Mouse (Mus musculus) neural tube, embryonic 10.5 days (tissue): ENCODE results near the gene C130026I21Rik.
"Not testable (repeated sequence)": the region's sequence is repeated elsewhere in the genome, so short reads cannot be mapped to it uniquely, and the experiment has no call there.

Experiments
- DNase-seq: peaks from one replicate; pipeline ENCODE4 v3.0.0-alpha.2; 2017; ENCODE audit warnings: low spot score; ENCODE audit errors: extremely low spot score

The C130026I21Rik gene

DNA sequence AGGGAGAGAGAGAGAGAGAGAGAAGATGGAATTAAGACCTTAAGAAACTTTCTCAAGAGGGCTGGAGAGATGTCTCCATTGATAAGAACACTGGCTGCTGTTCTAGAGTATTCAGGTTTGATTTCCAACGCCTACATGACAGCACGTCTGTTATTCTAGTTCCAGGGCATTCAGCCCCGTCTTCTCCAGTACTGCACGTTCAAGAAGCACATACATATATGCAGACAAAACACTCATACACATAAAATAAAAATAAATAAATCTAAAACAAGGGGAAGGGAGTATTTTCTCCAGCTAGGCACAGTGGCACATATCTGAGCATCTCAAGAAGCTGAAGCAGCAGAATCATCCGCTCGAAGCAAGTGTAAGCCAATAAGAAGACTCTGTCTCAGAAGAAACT is 234.6 kb downstream of the C130026I21Rik start:
- DNase-seq: not testable (repeated sequence)

- not testable (repeated sequence) for DNase-seq
These were observed 236.0 kb downstream of the C130026I21Rik start for GRCm38 (mm10) chr1:85034394-85034793.

GRCm38 (mm10) chr1:85033616-85034015 is 236.8 kb downstream of the C130026I21Rik start:
- DNase-seq: not testable (repeated sequence)

DNA sequence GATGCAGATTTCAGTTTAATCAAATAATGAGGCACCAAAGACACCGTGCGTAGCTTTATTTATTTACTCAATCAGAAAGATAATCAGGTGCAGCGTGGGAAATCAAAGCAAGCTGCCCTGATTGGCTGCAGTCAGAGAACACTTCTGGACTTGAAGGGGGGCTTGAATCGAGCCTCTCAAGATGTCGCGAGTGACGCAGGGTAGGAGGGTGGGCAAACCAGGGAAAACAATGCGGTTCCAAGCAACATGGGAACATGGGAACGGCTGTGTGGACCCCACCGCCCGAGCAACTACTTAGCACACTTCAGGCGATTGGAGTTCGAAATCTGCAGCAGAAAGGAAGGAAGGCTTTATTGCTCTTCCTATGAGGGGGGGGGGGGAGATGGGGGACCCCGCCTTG is 240.2 kb downstream of the C130026I21Rik start:
- not testable (repeated sequence) for DNase-seq

GRCm38 (mm10) chr1:85011933-85012332 is 258.4 kb downstream of the C130026I21Rik start:
- not testable (repeated sequence) for DNase-seq

GRCm38 (mm10) chr1:85010947-85011346 is 259.4 kb downstream of the C130026I21Rik start:
- DNase-seq: not testable (repeated sequence)

DNA sequence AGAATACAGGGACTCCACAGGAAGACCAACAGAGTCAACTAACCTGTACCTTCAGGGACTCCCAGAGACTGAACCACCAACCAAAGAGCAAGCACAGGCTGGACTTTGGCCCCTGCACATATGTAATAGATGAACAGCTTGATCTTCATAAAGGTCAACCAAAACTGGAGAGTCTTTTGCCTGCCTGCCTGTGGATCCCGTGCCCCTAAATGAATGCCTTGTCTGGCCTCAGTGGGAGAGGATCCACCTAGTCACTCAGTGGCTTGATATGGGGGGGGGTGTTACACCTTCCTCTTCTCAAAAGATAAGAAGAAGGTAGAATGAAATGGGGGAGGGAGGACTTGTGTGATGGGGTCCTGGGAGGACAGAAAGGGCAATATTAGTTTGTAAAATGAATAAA is 262.6 kb downstream of the C130026I21Rik start:
- DNase-seq: not testable (repeated sequence)

DNA sequence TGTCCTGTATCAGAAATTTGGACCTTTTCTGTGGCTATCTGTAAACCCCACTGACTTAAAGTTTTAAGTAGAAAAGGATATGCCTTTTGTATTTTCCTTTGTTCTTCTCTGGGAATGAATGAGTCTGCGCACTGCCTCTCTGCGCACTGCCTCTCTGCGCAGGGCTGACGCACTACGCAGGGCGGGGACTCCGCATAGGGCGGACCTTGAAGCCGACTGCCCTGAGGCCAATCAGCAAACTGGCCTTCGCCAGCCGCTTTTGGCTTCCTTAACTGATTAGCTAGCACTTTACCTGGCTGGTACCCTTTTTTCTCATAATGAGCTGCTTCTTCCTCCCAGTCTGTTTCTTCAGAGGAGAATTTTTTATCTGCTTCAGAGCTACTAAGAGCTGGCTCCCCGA is 271.1 kb downstream of the C130026I21Rik start:
- not testable (repeated sequence) for DNase-seq

DNA sequence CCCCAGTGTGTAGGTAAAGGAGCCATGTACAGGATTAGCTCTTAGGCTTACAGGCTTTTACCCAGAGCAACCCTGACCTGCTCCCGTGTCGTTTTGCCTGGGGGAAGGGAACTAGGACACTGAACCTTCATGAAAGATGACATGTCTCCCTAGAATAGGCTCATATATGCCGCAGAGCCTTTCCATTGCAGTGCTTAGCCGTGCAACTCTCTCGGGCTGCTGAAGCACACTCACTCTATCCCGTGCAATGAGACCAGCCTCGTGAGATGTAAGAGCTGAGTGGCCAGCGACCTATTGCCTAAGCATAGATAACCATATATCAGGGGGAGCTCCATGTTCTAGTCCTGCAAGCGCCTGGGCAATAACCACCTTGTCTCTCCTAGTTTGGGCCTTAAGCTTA is 274.1 kb downstream of the C130026I21Rik start:
- DNase-seq: not testable (repeated sequence)

DNA sequence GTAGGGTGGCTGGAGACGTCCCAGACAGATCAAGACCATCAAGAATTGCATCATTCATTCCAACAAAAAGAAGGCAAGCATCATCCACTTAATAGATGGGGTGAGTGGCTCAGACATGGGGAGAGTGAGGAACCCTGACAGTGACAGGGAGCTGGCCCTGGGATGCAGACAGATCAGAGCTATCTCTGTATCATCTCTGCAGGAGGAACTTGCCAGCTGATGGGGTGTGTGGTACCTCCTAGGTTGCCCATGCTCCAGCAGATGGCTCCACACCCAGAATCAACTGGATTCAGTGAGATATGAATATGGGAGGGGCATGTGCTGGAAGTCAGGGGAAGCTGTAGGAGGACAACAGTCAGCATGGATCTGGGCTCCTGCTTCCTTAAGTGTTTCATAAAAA is 275.9 kb downstream of the C130026I21Rik start:
- DNase-seq: not testable (repeated sequence)

GRCm38 (mm10) chr1:84993688-84994319 is 276.6 kb downstream of the C130026I21Rik start:
- not testable (repeated sequence) for DNase-seq

DNA sequence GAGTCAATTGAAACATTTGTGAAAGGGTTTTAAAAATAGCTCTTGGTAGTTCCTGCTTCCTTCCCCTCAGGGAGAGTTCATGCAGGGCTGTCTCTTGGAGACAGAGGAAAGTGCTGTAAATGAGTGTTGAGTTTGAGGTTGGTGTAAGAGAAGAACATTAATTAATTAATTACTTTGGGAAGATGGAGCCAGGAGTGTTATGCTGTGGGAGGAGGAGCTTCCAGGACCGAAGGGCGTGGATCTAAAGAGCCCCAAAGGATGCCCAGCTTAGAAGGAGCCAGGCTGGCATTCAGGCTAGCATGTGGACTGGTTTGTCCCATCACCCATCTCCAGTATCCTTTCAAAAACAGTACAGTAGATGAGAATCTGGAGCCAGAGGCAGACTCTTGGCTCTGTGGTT is 277.1 kb downstream of the C130026I21Rik start:
- not testable (repeated sequence) for DNase-seq

DNA sequence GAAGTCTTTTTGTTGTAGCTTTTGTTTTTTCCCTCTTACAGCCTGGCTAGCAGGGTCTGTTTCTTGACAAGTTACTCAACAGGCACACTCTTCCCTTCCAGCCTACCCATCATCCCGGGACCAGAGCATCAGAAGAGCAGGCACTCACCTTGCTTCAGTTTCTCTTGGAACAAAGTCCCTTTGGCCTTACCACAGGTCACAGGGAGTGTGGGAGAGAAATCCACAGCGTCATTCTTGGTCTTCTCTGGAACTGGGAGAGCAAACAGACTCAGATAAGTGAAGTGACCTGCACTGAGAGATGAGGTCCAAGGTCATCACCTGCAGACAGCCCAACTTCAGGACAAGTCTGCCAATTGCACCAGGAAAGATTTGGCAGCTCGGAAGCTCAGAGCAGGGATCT is 277.5 kb downstream of the C130026I21Rik start:
- not testable (repeated sequence) for DNase-seq

DNA sequence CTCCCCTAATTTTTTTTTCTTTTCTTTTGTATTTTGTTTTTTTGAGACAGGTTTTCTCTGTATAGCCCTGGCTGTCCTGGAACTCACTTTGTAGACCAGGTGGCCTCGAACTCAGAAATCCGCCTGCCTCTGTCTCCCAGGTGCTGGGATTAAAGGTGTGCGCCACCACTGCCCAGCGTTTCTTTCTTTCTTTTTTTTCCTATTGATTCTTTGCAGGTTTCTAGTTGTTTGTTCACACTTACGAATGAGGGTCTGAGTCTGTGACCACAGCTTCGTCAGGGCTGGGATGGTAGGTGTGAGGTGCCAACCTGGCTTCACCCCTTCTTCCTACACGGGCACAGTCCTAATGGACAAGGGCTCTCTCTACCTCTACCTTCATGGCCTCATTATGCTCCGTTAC is 281.3 kb downstream of the C130026I21Rik start:
- not testable (repeated sequence) for DNase-seq

GRCm38 (mm10) chr1:84987729-84988128 is 282.6 kb downstream of the C130026I21Rik start:
- DNase-seq: not testable (repeated sequence)

- DNase-seq: not testable (repeated sequence)
These were observed 308.6 kb downstream of the C130026I21Rik start for GRCm38 (mm10) chr1:84961779-84962178.

GRCm38 (mm10) chr1:84957713-84958112 is 312.7 kb downstream of the C130026I21Rik start:
- DNase-seq: not testable (repeated sequence)

DNA sequence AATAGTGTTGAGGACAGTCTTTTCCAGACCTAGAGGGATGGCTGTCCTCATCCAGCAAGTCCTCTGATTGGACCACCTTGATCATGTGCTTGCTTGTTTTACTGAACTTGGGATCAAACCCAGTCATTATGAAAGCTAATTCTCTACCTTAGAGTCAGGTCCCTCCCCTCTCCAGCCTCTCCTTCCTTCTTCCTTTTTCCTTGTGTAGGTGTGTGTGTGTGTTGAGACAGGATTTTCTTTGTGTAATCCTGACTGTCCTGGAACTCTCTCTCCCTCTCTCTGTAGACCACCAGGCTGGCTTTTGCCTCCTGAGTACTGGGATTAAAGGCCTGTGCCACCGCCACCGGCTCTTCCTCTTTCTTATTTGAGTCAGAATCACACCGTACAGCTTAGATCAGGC is 313.6 kb downstream of the C130026I21Rik start:
- DNase-seq: not testable (repeated sequence)

GRCm38 (mm10) chr1:84952456-84953181 is 317.7 kb downstream of the C130026I21Rik start:
- DNase-seq: no peak

DNA sequence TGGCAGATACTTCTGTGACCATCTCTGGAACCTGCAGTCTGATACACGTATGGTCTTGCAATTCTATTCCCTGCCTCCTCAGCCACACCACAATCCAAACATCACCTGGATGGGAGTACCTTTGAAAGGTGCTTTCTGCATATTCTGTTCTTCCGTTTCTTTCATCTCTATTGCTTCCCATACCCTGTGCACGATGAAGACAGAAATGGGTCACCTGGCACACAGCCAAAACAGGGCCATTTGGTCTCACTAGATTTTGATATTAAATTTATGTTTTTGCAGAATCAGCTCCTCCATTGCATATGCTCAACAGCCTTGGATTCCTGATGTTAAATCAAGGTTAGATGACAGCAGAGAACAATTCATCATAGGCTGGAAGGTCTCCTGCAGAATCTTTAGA is 318.8 kb downstream of the C130026I21Rik start:
- DNase-seq: no peak

- no peak for DNase-seq
These were observed 323.0 kb downstream of the C130026I21Rik start for GRCm38 (mm10) chr1:84947390-84947789.

GRCm38 (mm10) chr1:84945950-84946349 is 324.4 kb downstream of the C130026I21Rik start:
- DNase-seq: no peak

GRCm38 (mm10) chr1:84943549-84943948 is 326.8 kb downstream of the C130026I21Rik start:
- no peak for DNase-seq
